Mouse (Mus musculus) neural tube, embryonic 13.5 days (tissue): Measurements from ENCODE around the gene Bend5. TPM values are rescaled to one million over a fixed set of nuclear protein-coding genes. Genes with fewer than 3 reads are reported as not detected.

Source experiments
- ATAC-seq: fragments of 200-750 bp; cut with Nextera tagmentation; 2 replicates; pipeline ENCODE4 v1.8.0; 2017; ENCODE audit warnings: low read depth, mild to moderate bottlenecking, moderate TSS enrichment, moderate library complexity
- H3K27ac ChIP-seq: fragments of 300-500 bp; sonication (generic); replicated peaks from 2 replicates; pipeline ENCODE4 v1.5.1; 2015; ENCODE audit warnings: moderate library complexity, mild to moderate bottlenecking, inconsistent platforms
- H3K27me3 ChIP-seq: fragments of 300-500 bp; sonication (generic); 2 replicates; pipeline ENCODE4 v1.6.1; 2015; ENCODE audit warnings: mild to moderate bottlenecking, inconsistent platforms
- H3K36me3 ChIP-seq: fragments of 300-500 bp; sonication (generic); 2 replicates; pipeline ENCODE4 v1.6.1; 2015; ENCODE audit warnings: mild to moderate bottlenecking, inconsistent platforms
- H3K4me1 ChIP-seq: fragments of 300-500 bp; sonication (generic); replicated peaks from 2 replicates; pipeline ENCODE4 v1.6.1; 2015; ENCODE audit warnings: inconsistent platforms
- H3K4me2 ChIP-seq: fragments of 300-500 bp; sonication (generic); 2 replicates; pipeline ENCODE4 v1.6.1; 2015; ENCODE audit warnings: inconsistent platforms, mild to moderate bottlenecking, moderate library complexity
- H3K4me3 ChIP-seq: fragments of 300-500 bp; sonication (generic); 2 replicates; pipeline ENCODE4 v1.5.1; 2015; ENCODE audit warnings: mild to moderate bottlenecking, inconsistent platforms
- H3K9ac ChIP-seq: fragments of 300-500 bp; sonication (generic); 2 replicates; pipeline ENCODE4 v1.6.1; 2015; ENCODE audit warnings: moderate library complexity, mild to moderate bottlenecking, inconsistent platforms
- H3K9me3 ChIP-seq: fragments of 300-500 bp; sonication (generic); 2 replicates; pipeline ENCODE4 v1.6.1; 2016; ENCODE audit warnings: inconsistent platforms
- WGBS: fragments of 180-500 bp; shearing (Covaris S2); methylation state at CpG from one replicate; pipeline ENCODE4 v1.1.7; 2015; 5-methylcytosine and 5-hydroxymethylcytosine counted together
- polyA plus RNA-seq: library from polyadenylated mRNA; unstranded; fragments of >200 nt; fragmentation: Nextera tagmentation; extraction: Ambion mirVana; gene quantifications from 2 replicates; pipeline ENCODE4 v1.2.1, GENCODE M21; 2015

The Bend5 gene
- polyA plus RNA-seq = 72.7 and 76.9 TPM in 2 replicates

- peak within 1 kb of the TSS; percentile 89 for H3K27ac ChIP-seq
- peak within 1 kb of the TSS; percentile 79 for H3K4me3 ChIP-seq
- ATAC-seq = peak; percentile 97
- H3K27me3 ChIP-seq = no peaks in the 10 kb centered on the region
- WGBS = under 1% methylated on average over 66 of the region's 66 CpGs
- no peaks in the 10 kb centered on the region for H3K9me3 ChIP-seq
- peaks cover 23% of the 10 kb centered on the region for H3K36me3 ChIP-seq
- H3K9ac ChIP-seq = peak within 1 kb of the TSS; percentile 96
- H3K4me2 ChIP-seq = peak within 1 kb of the TSS; percentile 89
- H3K4me1 ChIP-seq = peaks cover 48% of the 10 kb centered on the region
Measured at GRCm38 (mm10) chr4:111414818-111415488, at the start of gene Bend5. Gene Bend5 (plus strand): TSS chr4:111415006.

DNA sequence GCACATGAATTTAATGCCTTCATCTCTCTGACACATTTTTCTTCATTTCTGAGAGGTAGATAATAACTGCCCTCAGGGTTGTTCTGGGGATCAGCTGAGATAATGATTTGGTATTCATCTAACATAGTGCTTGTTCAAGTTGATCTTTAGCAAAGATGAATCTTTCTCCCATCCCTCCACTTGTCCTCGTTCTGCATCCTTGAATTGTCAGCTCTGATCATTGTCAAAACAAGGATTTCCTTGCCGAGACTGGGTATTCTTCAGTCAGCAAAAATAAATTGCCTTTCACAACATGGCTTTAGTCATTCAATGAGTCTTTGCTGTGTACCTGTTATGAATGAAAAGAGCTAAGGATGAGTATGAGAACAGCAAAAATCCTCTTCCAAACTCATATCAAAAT is 47.0 kb upstream of the Bend5 start:
- Histone ChIP-seq H3K4me2 (no peak overlapping the region), H3K27ac (no peak overlapping the region), H3K9ac (no peak overlapping the region), H3K4me3 (no peak overlapping the region), H3K9me3 (no peaks in the 10 kb centered on the region), H3K36me3 (no peaks in the 10 kb centered on the region), H3K4me1 (no peaks in the 10 kb centered on the region), H3K27me3 (no peaks in the 10 kb centered on the region)
- 68% methylated on average over 2 of the region's 2 CpGs for WGBS
- ATAC-seq = no peak

- Histone ChIP-seq H3K27ac (no peak overlapping the region), H3K9me3 (no peaks in the 10 kb centered on the region), H3K4me2 (no peak overlapping the region), H3K4me3 (no peak overlapping the region), H3K27me3 (no peaks in the 10 kb centered on the region), H3K36me3 (no peaks in the 10 kb centered on the region), H3K9ac (no peak overlapping the region), H3K4me1 (no peaks in the 10 kb centered on the region)
- ATAC-seq = no peak
Measured at GRCm38 (mm10) chr4:111377159-111377558, 37.6 kb upstream of the Bend5 start.

- Histone ChIP-seq H3K36me3 (no peaks in the 10 kb centered on the region), H3K9me3 (no peaks in the 10 kb centered on the region), H3K4me3 (no peak overlapping the region), H3K27ac (no peak overlapping the region), H3K4me1 (no peaks in the 10 kb centered on the region), H3K27me3 (no peaks in the 10 kb centered on the region), H3K4me2 (no peak overlapping the region), H3K9ac (no peak overlapping the region)
- WGBS = 94% methylated on average over 3 of the region's 3 CpGs
- no peak for ATAC-seq
Measured at GRCm38 (mm10) chr4:111378071-111378470, 36.7 kb upstream of the Bend5 start.

GRCm38 (mm10) chr4:111383101-111383500 is 31.7 kb upstream of the Bend5 start:
- Histone ChIP-seq H3K9me3 (no peaks in the 10 kb centered on the region), H3K27ac (no peak overlapping the region), H3K4me1 (no peaks in the 10 kb centered on the region), H3K9ac (no peak overlapping the region), H3K36me3 (no peaks in the 10 kb centered on the region), H3K27me3 (no peaks in the 10 kb centered on the region), H3K4me2 (no peak overlapping the region), H3K4me3 (no peak overlapping the region)
- 90% methylated on average over 2 of the region's 2 CpGs for WGBS
- no peak for ATAC-seq

DNA sequence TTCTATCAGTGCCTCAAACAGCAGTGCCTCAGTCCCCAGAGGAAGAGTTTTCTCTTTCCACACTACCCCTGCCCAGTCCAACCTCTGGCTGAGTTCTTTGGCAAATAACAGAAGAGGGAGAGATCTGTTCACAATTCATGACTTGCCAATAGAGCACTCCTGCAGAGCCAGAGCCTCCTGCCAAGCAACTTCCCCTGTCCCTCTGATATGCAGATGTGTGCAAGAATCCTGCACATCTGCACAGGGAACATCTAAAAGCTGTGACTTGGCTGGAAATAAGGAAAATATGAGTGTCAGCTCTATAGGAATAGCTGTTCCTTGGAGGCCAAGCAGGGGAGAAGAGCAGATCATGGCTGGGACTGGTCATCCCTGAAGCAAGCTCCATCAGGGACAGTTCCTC is 24.1 kb upstream of the Bend5 start:
- Histone ChIP-seq H3K27me3 (no peaks in the 10 kb centered on the region), H3K9me3 (no peaks in the 10 kb centered on the region), H3K4me3 (no peak overlapping the region), H3K36me3 (no peaks in the 10 kb centered on the region), H3K4me1 (no peaks in the 10 kb centered on the region), H3K27ac (no peak overlapping the region), H3K9ac (no peak overlapping the region), H3K4me2 (no peak overlapping the region)
- ATAC-seq = no peak

DNA sequence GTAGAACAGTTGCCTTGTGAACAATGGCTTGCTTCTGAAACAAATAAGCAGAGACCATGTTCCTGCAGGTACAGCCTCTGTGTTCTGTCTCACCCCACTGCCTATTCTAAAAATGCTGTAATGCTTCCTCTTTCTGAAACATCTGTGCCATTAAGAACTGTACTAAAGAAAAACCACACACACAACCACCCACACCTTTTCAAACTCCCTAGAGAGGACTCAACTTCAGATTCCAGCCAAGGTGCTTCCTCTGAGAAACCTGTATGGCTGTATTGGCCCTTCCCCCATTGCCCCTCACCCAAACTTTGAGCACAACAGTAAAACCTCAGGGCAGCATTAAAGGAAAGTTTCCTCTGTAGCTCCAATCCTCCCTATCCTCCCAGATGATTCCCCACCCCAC is 15.0 kb upstream of the Bend5 start:
- Histone ChIP-seq H3K27ac (no peak overlapping the region), H3K4me3 (no peak overlapping the region), H3K9ac (no peak overlapping the region), H3K36me3 (no peaks in the 10 kb centered on the region), H3K9me3 (no peaks in the 10 kb centered on the region), H3K27me3 (no peaks in the 10 kb centered on the region), H3K4me2 (no peak overlapping the region), H3K4me1 (peaks cover 10% of the 10 kb centered on the region; the same call in 1 of the 2 replicates)
- ATAC-seq = no peak

- Histone ChIP-seq H3K4me3 (no peak overlapping the region), H3K4me1 (peaks cover 10% of the 10 kb centered on the region; the same call in 1 of the 2 replicates), H3K9me3 (no peaks in the 10 kb centered on the region), H3K36me3 (no peaks in the 10 kb centered on the region), H3K27me3 (no peaks in the 10 kb centered on the region), H3K9ac (no peak overlapping the region), H3K4me2 (no peak overlapping the region), H3K27ac (no peak overlapping the region)
- WGBS = 34% methylated on average over 2 of the region's 2 CpGs
- ATAC-seq = no peak
Measured at GRCm38 (mm10) chr4:111400676-111401075, 14.1 kb upstream of the Bend5 start.

- no peak for ATAC-seq
- WGBS = 57% methylated on average over 1 of the region's 1 CpGs
Measured at GRCm38 (mm10) chr4:111403243-111403642, 11.6 kb upstream of the Bend5 start.

DNA sequence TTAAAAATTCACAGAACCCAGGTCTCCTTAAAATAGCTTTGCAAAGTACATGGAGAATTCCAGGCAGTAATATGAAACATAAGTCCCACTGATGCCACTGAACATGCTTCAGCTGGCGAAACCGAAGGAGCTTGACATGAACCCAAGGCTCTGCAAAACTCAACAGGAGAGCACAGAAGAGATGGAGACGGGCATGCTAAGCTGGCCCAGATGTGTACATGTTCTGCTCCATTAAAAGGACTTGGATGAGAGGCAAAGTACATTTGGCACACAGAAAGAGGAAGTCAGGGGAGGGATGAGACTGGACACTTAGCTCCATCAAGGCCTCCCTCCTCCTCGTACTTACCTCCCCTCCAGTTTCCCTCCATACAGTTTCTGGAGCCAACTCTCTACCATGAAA is 4.1 kb upstream of the Bend5 start:
- Histone ChIP-seq H3K4me2 (no peak overlapping the region), H3K36me3 (no peaks in the 10 kb centered on the region), H3K4me1 (peaks cover 9% of the 10 kb centered on the region), H3K27me3 (no peaks in the 10 kb centered on the region), H3K9me3 (no peaks in the 10 kb centered on the region), H3K27ac (no peak overlapping the region), H3K4me3 (no peak overlapping the region), H3K9ac (no peak overlapping the region)
- ATAC-seq = no peak
- WGBS = 83% methylated on average over 4 of the region's 4 CpGs

More at GRCm38 (mm10) chr4:111403243-111403642, 11.6 kb upstream of the Bend5 start:
- Histone ChIP-seq H3K4me1 (peaks cover 10% of the 10 kb centered on the region; the same call in 1 of the 2 replicates), H3K27ac (no peak overlapping the region), H3K36me3 (no peaks in the 10 kb centered on the region), H3K27me3 (no peaks in the 10 kb centered on the region), H3K9ac (no peak overlapping the region), H3K4me2 (no peak overlapping the region), H3K4me3 (no peak overlapping the region), H3K9me3 (no peaks in the 10 kb centered on the region)

DNA sequence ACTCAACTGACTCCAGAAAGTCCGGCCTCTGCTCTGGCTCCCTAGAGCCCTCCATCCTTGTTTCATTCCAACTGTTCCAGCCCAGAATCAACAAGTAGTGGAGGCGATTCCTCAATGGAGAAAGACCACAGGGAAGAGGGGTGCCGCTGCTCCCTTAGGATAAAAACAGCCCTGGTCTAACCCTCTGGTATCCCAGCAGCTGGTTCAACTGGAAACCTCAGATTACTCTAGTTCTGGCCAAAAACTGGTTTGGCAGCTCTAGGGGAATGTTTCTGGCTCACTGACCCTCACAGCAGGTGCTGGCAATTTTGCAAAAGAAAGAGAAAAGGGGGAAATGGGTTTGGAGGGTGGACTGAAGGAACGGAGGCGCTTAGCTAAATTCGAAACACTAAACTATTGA is 407 bp upstream of the Bend5 start:
- H3K36me3 ChIP-seq = peaks cover 19% of the 10 kb centered on the region
- H3K4me3 ChIP-seq = peak overlapping the region; percentile 79
- H3K27ac ChIP-seq = peak overlapping the region; percentile 89; the same call in 1 of the 2 replicates
- H3K9me3 ChIP-seq = no peaks in the 10 kb centered on the region
- peak; percentile 46 for ATAC-seq
- 1% methylated on average over 6 of the region's 6 CpGs for WGBS
- peaks cover 44% of the 10 kb centered on the region for H3K4me1 ChIP-seq
- H3K9ac ChIP-seq = peak overlapping the region; percentile 96
- peak overlapping the region; percentile 89 for H3K4me2 ChIP-seq
- H3K27me3 ChIP-seq = no peaks in the 10 kb centered on the region

GRCm38 (mm10) chr4:111416126-111416525 is 1.3 kb downstream of the Bend5 start:
- H3K27ac ChIP-seq = no peak overlapping the region
- no peaks in the 10 kb centered on the region for H3K27me3 ChIP-seq
- H3K36me3 ChIP-seq = peaks cover 28% of the 10 kb centered on the region
- peak overlapping the region; percentile 89 for H3K4me2 ChIP-seq
- peak overlapping the region; percentile 79 for H3K4me3 ChIP-seq
- no peaks in the 10 kb centered on the region for H3K9me3 ChIP-seq
- H3K4me1 ChIP-seq = peaks cover 48% of the 10 kb centered on the region
- 80% methylated on average over 3 of the region's 3 CpGs for WGBS
- H3K9ac ChIP-seq = peak overlapping the region; percentile 96
- ATAC-seq = no peak

DNA sequence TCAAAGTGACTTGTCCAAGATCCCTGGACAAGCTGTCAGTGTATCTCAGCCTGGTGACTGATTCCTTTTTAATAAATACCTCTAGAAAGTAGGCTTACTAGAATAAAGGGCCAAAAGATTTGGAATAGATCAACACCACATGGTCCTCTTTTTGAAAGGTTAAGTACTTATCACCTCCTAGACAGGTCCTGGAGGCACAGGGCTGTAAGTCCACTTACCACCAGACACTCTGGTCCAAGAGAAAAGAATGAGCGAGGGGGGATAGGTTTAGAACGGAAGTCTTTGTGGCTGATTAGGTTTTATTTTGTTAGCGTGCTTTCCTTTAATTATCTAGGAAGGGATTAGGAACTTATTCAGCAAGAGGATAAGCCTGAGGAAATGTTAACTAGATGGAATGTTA is 1.7 kb downstream of the Bend5 start:
- Histone ChIP-seq H3K4me2 (peak overlapping the region; percentile 89), H3K36me3 (peaks cover 28% of the 10 kb centered on the region), H3K27ac (no peak overlapping the region), H3K4me1 (peaks cover 51% of the 10 kb centered on the region), H3K9ac (peak overlapping the region; percentile 96), H3K27me3 (no peaks in the 10 kb centered on the region), H3K4me3 (peak overlapping the region; percentile 79), H3K9me3 (no peaks in the 10 kb centered on the region)
- 80% methylated on average over 3 of the region's 3 CpGs for WGBS
- no peak for ATAC-seq
